Mouse (Mus musculus): ENCODE results near the gene Hoxd3.

Hoxd3 gene

DNA sequence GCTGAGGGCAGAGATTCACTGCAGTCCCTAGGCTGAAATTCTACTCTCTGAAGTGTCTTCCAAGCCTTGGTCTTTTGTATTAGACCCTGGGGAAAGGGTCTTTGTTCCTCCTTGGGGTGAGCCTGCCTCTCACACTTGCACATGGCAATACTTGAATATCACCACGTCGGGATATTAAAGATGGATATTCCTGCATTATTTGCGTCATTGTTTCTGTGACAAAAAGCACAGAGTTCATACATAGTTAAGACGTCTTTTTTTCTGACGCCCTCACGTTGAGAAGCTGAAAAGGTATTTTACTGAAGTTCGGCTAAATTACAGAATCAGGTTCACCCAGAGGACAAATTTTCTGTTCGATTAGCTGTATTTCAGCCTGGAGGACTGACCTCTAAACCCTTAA lies 18.6 kb downstream of the Hoxd3 start:
- no peak for DNase-seq (ENCODE audit: low spot score)

DNA sequence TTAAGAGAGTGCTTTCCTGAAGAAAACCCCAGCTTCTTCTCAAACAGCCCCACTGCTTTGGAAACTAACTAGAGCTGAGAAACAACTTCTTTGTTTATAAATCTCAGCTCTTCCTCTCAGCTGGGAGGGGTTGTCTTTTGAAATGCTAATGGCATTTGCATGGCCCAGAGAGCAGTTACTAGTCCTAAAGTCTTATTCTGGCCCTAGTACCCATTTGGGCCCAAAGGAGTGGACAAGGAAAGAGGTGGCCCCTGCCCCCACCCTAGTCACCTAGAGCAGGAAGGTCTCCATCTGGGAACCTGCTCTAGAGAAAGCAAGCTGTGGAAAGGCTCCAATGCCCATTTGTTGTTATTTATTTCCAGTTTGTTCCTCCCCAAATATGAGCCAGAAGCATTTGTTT lies 19.3 kb downstream of the Hoxd3 start:
- DNase-seq (ENCODE audit: low spot score) = no peak

DNA sequence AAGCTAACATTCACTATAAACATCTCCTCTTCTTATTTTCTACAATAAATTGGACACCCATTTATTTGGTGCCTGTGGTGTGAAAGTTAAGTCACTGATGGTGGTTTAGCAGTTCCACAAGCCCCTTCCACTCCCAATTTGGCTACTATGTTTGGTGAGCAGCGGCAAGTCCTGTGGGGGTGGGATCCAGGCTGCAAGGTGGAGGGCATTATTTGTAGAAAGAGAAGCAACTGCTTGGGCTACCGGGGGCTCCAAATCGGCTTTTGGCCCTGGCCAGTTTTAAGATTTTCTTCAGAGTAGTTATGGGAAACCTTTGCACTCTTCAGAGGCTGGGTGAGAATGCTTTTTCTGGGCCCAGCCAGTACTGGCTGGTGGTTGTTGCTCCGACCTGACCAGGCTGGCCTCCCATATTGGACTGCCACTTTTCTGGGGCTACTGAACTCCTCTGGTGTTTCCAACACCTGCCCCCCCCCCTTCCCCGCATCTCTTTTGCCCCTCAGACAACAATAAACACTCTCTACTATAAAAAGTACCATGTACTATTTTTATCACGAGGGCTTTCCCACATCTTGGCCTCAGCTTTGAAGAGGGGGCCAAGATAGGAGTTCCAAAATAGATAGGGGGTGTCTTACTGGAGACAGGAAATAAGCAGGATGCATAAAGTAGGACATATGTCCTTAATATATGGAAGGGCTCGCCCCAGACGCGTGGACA lies 20.2 kb downstream of the Hoxd3 start:
- DNase-seq (ENCODE audit: low spot score) = no peak

DNA sequence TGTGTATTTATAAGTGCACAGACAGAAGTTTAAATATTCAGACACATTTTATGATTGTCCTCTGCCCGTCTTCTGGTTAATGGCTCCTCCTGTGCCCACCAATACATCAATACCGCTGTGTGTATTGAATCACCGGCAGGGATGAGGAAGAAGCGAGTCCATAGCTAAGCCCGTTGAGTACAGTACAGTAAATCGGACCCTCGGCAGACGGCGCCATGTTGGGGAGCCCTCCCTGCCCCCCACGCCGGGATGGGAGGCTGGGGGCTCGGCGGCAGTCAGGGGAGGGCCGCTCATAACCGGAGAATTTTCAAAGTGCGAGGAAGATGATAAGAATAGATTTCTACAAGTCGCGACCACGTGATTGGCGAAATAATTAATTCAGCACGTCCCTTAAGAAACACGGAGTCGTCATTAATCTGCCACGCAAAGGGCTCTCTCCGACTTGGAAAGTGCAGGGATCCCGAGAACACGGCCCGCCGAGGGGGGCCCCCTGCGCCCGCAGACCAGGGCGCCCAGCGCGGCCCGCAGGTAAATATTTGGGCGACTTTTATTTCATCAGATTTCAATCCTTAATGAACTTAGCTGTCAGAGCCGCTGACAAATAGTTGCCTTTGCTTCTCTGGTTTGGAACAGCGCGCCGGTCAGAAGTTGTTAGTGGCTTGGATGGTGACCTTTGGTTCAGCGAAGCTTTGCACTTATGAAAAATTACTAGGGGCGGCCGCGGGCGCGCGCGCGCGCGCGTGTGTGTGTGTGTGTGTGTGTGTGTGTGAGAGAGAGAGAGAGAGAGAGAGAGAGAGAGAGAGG lies 21.0 kb downstream of the Hoxd3 start:
- DNase-seq (ENCODE audit: low spot score) = no peak

DNA sequence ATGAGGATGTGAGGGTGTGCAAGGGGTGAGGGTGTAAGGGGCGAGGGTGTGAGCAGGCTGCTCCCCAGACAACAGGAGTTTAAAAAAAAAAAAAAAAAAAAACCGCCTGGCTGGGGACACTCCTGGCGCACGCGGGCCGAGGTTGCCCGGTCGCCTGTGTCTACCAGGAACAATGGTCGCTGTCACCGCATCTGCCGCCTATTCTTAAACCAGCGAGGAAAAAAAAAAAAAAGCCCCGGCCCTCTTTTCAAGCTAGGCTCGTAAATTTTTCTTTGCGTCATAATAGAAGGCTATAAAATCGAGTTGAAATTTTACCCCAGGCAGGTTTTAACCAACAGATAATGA lies 21.6 kb downstream of the Hoxd3 start:
- DNase-seq (ENCODE audit: low spot score) = no peak

DNA sequence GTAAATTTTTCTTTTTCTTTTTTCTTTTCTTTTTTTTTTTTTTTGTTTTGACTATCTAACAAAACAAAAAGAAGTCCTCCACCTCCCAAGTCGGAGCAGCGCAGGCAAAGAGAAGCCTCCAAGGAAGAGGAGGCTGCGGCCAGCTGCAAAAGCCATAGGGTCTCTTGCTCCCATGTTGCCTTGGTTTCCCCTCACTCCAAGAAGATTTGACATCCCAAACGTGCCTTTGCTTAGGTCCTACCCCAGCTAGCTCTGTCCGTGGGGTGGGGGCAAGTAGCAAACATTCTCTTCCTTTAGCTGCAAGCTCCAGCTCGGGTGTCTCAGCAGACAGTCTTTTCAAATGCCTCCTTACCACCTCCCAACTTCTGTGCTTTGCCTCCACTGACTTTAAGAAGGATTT lies 22.0 kb downstream of the Hoxd3 start:
- no peak for DNase-seq (ENCODE audit: low spot score)

DNA sequence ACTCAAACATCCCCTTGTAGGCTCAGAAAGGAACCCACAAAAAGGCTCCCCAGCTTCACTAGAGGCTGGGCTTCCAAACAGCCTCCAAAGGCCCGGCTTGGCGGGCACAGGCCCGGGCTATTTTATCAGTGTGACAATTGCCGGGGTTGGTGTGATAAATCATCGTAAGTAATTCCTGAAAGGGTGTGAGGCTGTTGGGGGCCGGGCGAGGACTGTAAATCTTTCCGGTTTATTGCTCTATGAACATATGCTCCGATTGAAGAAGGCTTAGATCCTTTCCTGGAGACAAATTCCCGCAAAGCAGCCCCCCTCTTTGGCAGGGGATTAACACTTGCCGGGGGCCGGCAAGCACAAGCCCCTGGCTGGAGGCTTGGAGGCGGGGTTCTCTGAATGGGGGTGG lies 22.7 kb downstream of the Hoxd3 start:
- no peak for DNase-seq (ENCODE audit: low spot score)

DNA sequence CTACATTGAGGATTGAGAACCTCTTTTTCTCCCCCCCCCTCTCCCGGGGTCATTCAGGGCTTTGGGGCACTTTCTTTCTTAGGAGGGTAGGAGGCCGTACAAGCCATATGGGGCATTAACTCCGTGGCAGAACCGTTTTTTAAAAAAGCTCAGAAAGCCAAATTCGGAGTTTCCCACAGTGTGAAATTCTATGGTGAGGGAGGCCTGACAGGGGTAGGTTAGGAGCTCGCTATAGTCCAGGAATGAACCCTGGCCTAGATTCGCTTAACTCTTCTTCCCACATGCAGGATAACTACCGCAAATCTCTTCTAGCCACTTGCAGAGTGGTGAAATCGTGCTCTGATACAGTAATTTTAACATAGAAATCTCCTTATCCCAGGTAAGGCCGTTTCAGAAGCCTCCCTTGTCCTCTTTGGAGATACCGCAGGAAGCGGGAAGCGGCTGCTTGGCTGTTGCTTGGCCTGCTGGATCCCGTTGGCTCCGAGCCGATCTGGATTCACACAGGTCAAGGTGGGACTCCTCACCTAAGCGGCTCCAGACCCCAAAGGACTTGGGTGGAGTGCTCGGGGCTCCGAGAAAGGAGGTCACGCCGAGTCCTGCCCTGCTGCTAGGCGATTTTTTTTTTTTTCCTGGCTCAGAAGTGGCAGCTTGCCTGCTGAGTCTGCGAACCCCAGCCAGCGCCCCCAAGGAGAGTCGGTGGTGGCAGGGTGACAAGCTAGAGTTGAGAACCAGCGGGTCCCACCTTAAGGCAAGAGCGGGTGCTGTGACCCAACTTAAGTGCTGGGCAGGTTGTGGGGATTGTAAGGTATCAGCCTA lies 23.5 kb downstream of the Hoxd3 start:
- no peak for DNase-seq (ENCODE audit: low spot score)

DNA sequence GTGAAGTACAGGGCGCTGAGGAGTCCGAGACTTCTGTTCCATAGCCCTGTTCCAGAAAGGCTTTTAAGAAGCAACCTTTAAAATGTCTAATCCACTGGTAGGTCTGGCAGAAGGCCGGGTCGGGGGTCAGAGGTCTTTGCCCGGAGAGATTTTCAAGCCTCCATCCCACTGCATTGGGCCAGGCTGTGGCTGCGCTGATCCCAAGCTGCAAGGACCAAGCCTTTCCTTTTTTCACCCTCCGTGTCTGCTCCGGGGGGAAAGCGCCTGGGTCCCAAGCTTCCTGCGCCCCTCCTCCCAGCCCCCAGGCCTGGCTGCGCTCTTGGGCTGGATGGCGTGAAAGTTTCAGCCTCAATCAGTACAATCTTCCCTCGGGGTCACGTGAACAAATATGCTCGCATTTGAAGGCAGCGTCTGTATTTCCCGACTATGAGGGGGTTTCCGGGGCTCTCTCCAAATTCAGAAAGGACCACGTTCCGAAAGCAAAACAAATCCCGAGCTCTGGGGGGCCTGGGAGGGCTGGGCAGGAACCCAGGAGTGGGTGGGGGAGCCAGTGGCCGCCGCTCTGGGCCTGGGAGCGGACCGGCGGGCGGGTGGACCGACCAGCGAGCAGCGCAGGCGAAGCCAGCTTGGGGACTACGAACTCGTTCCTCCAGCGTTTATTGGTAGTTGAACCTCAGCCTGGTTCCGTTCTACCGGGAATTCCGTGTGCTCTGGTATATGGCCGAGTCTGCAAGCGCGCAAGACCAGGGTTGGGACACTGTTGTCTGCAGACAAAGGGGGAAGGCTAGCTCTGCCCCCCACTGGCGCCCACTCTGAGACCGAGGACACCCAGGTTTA lies 24.3 kb downstream of the Hoxd3 start:
- no peak for DNase-seq (ENCODE audit: low spot score)

DNA sequence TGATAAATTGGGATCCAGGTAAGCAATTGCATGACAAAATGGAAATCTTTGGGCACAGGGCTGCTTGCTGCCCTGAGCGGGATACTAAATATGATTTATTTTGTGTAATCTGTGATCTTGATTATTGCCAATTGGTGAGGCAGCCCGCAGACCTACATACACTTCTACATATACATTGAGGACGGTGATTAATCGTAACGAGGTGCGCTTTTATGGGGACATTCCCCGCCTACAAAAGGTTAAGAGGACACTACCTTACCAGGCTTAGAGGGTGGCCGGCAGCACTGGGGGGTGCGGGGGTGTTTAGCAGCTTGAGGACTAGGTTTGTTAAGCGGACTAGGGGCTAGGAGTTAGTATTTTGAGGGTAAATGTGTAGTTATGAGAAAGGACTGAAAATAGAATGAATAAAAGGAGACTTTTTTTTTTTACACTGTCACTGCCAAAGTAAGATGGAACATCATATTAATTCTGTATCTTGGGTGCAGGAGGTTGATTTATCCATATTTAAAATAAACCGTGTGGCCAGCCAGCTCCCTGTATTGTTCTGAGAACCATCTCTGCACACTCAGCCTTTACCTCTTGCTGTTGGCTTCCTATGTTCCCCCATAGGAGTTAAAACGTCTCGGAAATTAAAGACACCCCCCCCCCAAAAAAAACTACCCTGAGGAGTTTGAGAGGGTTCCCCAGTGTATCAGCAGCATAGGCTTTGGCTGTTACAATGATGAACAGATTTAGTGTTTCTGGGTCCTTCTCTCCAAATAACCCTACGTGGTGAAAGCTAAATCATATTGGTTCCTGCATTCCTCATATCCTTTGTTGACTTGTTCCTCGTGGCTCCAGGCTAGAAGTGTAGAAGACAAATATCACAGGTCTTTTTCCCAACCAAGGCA lies 25.2 kb downstream of the Hoxd3 start:
- DNase-seq (ENCODE audit: low spot score) = no peak

DNA sequence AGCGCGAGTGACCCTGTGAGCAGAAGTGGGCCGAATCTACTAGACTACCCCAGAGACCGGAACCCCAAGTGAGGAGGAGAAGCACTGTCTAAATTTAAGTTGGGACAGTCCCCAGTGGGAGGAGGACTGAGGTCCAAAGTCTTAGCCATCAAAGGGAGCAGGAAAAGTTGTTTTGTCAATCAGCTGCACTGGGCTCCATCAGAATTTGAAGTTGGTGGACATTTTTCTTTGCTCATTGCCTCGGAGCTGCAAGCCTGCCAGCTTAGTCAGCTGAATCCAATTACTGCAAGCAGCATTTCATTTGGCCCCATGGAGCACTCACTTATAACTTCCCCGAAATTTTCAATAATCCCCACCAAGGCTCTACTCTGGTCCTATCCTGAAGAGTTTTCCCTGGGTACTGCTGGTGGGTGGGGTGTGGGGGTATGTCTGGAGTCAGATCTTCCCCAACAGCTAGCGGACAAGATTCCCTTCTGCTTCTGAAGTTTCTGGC lies 25.9 kb downstream of the Hoxd3 start:
- DNase-seq (ENCODE audit: low spot score) = no peak

DNA sequence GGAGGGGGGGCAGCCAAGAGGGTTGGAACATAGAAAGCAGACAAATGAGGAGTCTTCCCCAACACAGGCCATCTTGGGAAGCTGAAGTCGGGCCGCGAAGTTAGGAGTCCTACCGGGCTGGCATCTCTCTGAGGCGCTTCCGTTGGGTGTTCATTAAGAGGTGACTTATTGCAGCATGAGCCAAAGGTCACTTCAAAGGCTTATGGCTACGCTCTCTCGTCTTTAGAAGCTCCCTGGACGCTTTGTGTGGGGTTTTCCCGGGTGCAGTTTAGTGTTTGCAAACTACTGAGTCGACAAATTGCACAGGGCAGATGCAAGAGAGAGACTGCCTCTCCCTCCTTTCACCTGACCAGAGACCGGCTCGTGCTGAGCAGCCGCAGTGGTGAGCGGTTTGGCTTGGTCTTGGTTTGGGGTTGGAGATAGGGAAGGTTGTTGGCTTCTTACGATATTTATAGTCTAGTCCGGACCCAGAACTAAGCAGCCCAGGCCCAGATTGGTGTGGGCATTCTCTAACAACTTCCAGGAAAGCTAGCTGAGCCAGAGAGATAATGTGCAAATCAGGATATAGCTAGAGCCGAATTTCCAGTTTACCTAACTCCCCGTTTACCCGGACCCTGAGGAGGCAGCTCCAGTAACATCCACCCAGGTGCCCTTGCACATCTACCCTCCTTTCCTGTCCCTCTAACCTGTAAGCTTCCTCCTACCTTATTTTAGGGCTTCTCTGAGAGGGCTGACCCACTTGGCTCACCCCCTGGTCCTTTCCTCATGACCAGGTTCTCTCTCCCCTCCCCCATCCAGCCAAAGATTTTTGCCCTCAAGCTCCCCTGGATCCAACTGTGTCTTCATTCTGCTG lies 27.1 kb downstream of the Hoxd3 start:
- no peak for DNase-seq (ENCODE audit: low spot score)

DNA sequence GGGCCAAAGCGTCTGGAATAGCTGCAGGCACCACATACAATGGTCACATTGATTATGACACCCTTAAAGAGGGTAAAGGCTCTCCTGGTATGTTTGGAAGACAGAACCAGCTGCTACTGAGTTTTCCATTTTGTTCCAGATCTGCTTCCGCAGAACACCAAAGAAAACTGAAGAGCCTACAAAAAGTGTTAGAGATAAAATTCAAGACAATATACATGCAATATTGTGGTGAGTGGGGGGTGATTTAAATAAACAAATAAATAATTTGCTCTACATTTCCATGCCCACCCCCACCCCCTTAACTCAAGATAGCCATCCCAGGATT lies 27.7 kb downstream of the Hoxd3 start:
- DNase-seq (ENCODE audit: low spot score) = no peak

DNA sequence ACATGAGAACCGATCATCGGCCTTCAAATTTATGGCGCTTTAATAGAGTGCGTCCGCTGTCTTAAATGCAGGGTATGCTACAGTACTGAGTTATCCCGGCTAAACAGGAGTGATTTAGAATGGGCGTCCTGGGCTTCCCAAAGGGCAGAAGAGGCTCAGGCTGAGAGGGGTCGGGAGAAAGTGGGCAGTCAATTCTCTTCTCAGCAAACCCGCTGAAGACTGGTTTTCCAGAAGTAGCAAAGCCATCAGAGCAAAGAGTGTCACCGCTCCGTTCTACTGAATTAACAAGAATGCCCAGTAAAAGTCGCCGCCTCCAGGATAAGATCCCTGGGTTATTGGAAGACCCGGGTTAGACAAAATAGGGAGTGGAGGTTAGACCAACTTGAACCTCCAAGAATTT lies 28.1 kb downstream of the Hoxd3 start:
- DNase-seq (ENCODE audit: low spot score) = no peak

DNA sequence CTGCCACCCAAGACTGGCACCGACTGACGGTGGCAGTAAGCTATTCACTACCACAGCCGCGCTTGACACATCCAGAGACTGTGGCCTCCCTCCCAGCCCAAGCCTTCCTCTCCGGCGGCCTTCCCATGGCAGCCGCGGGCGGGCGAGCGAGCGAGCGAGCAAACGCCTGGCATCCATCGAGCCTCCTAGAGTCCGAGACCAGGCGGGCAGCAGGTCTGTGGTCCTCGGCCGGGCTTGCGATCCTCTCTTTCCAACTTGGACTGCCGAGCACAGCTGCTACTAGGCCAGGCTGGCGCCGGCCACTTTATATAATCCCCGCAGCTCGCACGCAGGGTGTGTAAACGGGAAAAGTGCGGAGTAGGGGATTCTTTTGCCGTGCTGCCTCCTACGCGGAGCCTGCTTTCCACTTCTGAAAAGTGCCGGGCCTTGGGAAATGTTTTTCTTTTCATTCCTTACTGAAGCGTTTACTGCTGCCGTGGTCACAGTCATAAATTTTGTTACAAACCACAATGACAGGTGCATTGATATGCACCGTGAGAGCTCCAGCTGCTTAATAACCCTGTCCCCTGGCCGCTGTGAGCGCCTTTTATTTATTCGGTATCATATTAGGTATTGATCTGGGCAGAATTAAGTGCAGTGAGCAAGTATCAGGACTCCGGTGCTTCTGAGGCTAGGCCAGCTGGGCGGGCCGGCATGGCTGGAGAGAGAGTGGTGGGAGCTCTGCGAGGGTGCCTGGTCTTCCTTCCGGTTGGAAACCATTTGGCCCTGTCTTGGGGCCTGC lies 28.8 kb downstream of the Hoxd3 start:
- no peak for DNase-seq (ENCODE audit: low spot score)

DNA sequence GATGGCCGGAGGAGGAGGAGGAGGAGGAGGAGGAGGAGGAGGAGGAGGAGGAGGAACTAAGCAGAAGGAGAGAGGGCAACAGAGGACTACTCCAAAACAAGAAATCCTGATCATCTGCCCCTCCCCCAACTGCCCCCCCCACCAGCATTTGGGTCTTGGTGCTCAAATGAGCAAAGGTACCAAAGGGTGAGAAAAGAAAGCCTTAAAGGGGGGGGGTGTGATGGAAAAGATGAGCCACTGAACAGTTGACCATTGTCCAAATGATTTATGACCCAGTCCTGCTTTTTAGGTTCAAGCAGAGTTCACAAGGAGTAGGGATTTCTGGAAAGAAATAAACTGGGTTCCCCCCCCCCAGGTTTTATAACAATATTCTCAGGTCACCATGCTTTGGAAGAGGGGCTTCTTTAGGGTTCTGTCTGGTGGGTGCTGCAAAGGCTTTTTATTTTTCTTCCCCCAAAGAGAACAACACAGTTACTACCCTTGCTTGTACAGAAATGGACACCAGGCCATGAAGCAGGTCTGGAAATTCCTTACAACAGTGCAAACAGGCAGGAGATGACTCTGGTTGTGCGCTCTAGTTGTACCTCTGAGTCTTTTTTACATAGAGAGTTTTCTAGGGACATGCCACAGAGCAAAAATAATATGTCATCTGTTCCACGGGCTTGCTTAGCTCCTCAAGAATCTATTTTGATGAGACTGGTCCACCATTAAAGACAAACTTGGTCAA lies 29.7 kb downstream of the Hoxd3 start:
- DNase-seq (ENCODE audit: low spot score) = no peak

DNA sequence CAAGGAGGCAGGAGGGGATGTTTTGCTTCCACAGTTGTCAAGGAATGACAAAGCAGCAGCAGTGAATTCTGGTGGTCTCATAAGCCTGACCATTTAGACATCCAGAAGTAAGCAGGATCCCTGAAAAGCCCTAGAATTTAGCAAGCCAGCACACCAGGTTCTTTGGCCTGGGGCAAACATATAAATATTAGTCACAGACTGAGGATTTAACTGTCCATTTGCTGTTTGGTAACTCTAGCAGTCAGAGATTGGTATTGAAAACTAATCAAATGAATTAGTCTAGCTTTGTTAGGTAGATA lies 30.2 kb downstream of the Hoxd3 start:
- DNase-seq (ENCODE audit: low spot score) = no peak

DNA sequence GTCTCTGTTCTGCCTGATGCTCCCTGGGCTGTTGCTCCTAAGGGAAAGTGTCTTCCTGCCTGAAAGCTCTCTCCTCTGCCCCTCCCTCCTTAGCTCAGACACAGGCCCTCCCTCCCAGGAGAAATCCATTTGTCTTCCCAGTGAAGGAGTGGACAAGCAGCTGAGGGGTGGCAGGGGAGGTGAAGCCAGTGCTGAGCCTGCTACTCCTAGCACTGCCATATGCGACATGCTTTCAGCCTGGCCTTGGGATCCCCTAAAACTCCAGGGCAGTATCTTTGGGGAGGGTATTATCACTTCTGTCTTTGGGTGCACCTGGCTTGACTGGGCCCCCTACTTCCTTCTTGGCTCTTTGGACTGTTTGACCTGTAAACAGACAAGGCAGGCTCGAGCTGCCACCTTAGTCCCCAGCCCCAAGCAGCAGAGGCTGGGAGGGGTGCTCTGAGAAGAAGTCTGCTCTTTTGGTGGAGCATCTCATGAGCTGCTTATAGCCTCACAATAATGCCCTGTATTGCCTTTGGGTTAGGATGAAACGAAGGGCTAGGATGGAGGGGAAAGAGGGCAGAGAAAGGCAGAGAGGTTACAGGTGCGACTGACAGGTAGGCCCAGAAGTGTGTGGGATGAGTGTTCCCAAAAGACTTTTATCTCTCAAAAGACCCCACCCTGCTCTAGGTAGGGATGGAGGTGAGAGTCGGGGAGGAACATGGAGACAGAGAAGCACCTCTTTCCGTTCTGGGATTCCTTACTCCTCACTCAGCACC lies 34.0 kb downstream of the Hoxd3 start:
- no peak for DNase-seq (ENCODE audit: low spot score)

All from ovary, postnatal 14 days (tissue).